Mouse (Mus musculus) liver, postnatal 0 days (tissue): ENCODE results near the gene Shcbp1l.

ENCODE experiments used
- CTCF ChIP-seq: sonication (generic); IDR thresholded peaks from 2 replicates; pipeline ENCODE4 v1.5.1; 2016; ENCODE audit warnings: antibody characterized with exemption, low read depth
- EP300 ChIP-seq: IDR thresholded peaks from 2 replicates; pipeline ENCODE4 v1.6.1; 2016; ENCODE audit warnings: antibody characterized with exemption, low read depth, mild to moderate bottlenecking

DNA sequence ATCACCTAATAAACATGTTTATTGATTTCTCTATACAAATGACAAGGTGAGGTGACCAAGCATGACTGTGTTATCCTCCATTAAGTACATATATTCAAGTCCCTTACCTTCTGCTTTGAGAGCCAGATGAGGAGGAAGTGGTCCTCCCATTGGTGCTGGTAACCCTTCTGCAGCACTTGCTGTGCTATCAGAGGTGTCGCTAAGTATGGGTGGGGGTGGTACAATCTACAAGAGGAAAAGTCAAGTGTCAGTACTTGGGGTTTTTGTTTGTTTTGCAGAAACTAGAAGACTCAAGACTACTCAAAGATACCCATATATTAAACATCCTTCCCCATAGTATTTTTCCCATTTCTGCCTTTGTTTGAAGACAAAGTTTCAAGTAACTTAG is 56.1 kb downstream of the Shcbp1l start:
- no peak for TF ChIP-seq CTCF
- no peak for TF ChIP-seq EP300
